Mouse (Mus musculus) neural tube, embryonic 13.5 days (tissue): ENCODE results near the gene Cep70. TPM values are rescaled to one million over a fixed set of nuclear protein-coding genes. Genes with fewer than 3 reads are reported as not detected.

Source experiments
- ATAC-seq: fragments of 200-750 bp; cut with Nextera tagmentation; 2 replicates; pipeline ENCODE4 v1.8.0; 2017; ENCODE audit warnings: low read depth, mild to moderate bottlenecking, moderate TSS enrichment, moderate library complexity
- H3K27ac ChIP-seq: fragments of 300-500 bp; sonication (generic); replicated peaks from 2 replicates; pipeline ENCODE4 v1.5.1; 2015; ENCODE audit warnings: moderate library complexity, mild to moderate bottlenecking, inconsistent platforms
- H3K27me3 ChIP-seq: fragments of 300-500 bp; sonication (generic); 2 replicates; pipeline ENCODE4 v1.6.1; 2015; ENCODE audit warnings: mild to moderate bottlenecking, inconsistent platforms
- H3K36me3 ChIP-seq: fragments of 300-500 bp; sonication (generic); 2 replicates; pipeline ENCODE4 v1.6.1; 2015; ENCODE audit warnings: mild to moderate bottlenecking, inconsistent platforms
- H3K4me1 ChIP-seq: fragments of 300-500 bp; sonication (generic); replicated peaks from 2 replicates; pipeline ENCODE4 v1.6.1; 2015; ENCODE audit warnings: inconsistent platforms
- H3K4me2 ChIP-seq: fragments of 300-500 bp; sonication (generic); 2 replicates; pipeline ENCODE4 v1.6.1; 2015; ENCODE audit warnings: inconsistent platforms, mild to moderate bottlenecking, moderate library complexity
- H3K4me3 ChIP-seq: fragments of 300-500 bp; sonication (generic); 2 replicates; pipeline ENCODE4 v1.5.1; 2015; ENCODE audit warnings: mild to moderate bottlenecking, inconsistent platforms
- H3K9ac ChIP-seq: fragments of 300-500 bp; sonication (generic); 2 replicates; pipeline ENCODE4 v1.6.1; 2015; ENCODE audit warnings: moderate library complexity, mild to moderate bottlenecking, inconsistent platforms
- H3K9me3 ChIP-seq: fragments of 300-500 bp; sonication (generic); 2 replicates; pipeline ENCODE4 v1.6.1; 2016; ENCODE audit warnings: inconsistent platforms
- WGBS: fragments of 180-500 bp; shearing (Covaris S2); methylation state at CpG from one replicate; pipeline ENCODE4 v1.1.7; 2015; 5-methylcytosine and 5-hydroxymethylcytosine counted together
- polyA plus RNA-seq: library from polyadenylated mRNA; unstranded; fragments of >200 nt; fragmentation: Nextera tagmentation; extraction: Ambion mirVana; gene quantifications from 2 replicates; pipeline ENCODE4 v1.2.1, GENCODE M21; 2015

The Cep70 gene
- polyA plus RNA-seq, result 56.2 and 57.1 TPM in 2 replicates

DNA sequence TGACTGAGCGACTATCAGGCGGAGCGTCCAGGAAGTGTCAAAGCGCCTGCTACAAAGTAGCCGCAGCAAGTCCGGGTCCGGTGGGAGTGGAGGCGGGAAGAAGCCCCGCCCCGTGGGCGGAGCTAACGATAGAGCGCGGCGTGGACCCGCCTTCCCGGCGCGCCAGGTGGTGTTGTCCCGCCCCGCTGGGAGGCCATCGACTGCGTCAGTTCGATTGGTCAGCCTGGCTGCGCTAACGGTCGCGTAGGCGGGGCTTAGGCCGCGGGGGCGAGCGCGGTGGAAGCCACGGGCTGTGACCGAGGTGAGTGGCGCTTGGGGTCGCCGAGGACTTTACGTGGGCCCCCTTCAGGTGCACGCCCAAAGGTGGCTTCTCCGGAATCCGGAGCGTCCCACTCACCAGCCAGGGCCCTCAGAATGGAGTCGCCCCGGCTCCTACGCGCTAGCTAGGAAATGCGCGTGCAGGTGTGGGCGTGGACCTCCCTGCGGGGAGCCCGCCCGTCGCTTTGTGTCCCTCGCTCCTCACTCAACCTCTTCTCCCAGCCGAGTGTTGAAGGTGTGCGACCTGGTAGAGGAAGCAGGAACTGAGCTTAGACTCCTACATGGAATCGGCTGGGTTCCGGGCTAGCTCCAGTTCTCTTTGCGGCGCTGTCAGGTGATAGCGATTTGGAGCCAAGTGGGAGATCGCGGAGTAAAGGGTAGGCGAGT is at the start of gene Cep70:
Cep70 (plus strand) TSS at position 178 of the 705 bp plus-strand sequence.
- Histone ChIP-seq H3K9me3 (no peaks in the 10 kb centered on the region), H3K9ac (peak within 1 kb of the TSS; percentile 85), H3K36me3 (peaks cover 19% of the 10 kb centered on the region), H3K27me3 (no peaks in the 10 kb centered on the region), H3K4me3 (peak within 1 kb of the TSS; percentile 75), H3K4me1 (peaks cover 29% of the 10 kb centered on the region), H3K4me2 (peak within 1 kb of the TSS; percentile 64), H3K27ac (peak within 1 kb of the TSS; percentile 87)
- ATAC-seq, result peak; percentile 94
- under 1% methylated on average over 66 of the region's 66 CpGs for WGBS

DNA sequence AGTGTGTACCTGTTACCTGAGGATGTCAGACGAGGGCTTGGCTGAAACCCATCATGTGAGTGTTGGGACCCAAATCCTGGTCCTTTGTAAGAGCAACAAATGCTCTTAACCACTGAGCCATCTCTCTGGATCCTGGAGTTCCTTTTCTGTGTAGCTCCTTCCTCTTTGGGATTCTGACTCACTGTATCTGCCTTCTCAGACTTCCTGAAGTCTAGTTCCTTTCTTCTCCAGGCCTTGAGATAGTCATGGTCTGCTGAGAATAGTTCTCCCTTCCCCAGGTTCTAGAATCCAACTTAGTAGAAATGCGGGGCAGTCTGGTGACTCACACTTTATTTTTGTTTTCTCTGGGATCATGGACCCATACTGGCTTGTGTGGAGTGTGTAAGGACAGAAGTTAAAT is 30.5 kb upstream of the Cep70 start:
- 89% methylated on average over 2 of the region's 2 CpGs for WGBS

DNA sequence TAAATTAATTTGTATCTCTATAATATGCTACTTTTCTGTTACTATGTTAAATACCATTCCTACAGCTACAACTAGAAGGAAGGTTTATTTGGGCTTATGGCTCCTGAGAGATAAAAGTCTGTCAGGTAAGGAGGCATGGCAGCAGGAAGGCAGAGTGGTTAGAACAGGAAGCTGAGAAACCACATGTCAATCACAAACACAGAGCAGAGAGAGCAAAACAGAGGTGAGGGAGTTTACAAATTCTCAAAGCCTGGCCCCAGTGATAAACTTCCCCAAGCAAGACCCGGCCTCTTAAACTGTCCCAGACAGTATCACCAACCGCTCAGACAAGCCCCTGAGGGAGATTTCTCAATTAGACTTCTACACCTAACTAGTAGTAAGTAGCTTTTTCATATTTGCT is 27.0 kb upstream of the Cep70 start:
- Histone ChIP-seq H3K27me3 (no peaks in the 10 kb centered on the region), H3K4me3 (no peak overlapping the region), H3K36me3 (no peaks in the 10 kb centered on the region), H3K9ac (no peak overlapping the region), H3K27ac (no peak overlapping the region), H3K9me3 (no peaks in the 10 kb centered on the region), H3K4me2 (no peak overlapping the region), H3K4me1 (no peaks in the 10 kb centered on the region; the same call in 1 of the 2 replicates)
- WGBS, result 78% methylated on average over 2 of the region's 2 CpGs
- no peak for ATAC-seq

More for the DNA sequence above, 30.5 kb upstream of the Cep70 start:
- no peak for ATAC-seq
- H3K4me2 ChIP-seq, result no peak overlapping the region
- H3K4me1 ChIP-seq, result no peaks in the 10 kb centered on the region
- no peak overlapping the region for H3K27ac ChIP-seq
- no peaks in the 10 kb centered on the region for H3K9me3 ChIP-seq
- no peak overlapping the region for H3K9ac ChIP-seq
- H3K27me3 ChIP-seq, result no peaks in the 10 kb centered on the region
- H3K4me3 ChIP-seq, result no peak overlapping the region
- H3K36me3 ChIP-seq, result no peaks in the 10 kb centered on the region

DNA sequence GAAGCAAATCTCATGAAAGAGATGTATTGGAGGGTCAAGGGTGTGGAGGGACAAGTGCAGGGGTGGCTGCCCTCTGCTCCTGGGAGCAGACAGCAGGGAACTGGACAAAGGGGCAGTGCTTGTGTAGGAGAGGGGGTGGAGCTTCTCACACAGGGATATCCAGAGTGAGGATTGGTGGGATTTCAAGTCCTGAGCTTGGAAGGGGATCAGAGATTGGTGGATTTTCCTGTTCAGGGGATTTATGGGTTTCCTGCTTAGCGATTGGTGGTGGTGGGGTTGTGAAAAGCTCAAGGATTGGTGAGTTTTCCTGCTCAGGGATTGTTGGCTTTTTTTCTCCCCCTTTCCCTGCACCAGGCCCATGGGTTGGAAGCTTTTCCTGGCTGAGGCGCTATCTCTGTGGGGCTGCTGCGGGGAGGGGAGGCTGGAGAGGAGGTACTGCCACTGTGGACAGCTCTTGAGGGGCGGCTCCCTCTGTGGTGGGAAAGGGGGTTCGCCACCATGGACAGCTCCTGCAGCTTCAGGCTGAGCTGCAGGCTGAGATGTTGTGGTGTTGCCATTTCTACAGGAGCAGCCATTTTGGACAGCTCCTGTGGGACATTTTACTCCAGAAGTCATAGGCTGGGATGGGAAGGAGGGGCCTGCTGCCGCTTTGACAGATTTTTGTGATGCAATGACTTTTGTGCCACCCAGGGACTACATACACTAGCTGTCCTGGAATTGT is 25.0 kb upstream of the Cep70 start:
- 26% methylated on average over 6 of the region's 6 CpGs for WGBS

DNA sequence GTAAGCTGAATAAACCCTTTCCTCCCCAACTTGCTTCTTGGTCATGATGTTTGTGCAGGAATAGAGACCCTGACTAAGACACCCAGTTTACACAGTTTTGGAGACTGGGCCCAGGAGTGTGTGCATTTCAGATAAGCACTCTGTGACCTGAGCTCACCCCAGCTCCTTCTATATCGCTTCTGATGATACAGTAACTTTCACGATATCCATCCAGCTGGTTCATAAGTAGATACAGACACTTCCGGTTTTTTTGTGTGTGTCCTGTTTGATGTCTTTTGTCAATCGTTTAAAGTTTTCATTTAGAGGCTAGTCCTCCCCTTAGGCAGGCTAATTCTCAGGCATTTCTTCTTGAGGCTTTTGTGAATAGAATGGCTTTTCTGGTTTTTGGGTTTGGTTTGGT is 21.5 kb upstream of the Cep70 start:
- Histone ChIP-seq H3K4me1 (no peaks in the 10 kb centered on the region; the same call in 1 of the 2 replicates), H3K36me3 (no peaks in the 10 kb centered on the region), H3K27ac (no peak overlapping the region), H3K4me3 (no peak overlapping the region), H3K27me3 (no peaks in the 10 kb centered on the region), H3K9ac (no peak overlapping the region), H3K9me3 (no peaks in the 10 kb centered on the region), H3K4me2 (no peak overlapping the region)
- no peak for ATAC-seq
- WGBS, result 90% methylated on average over 4 of the region's 4 CpGs

More for the DNA sequence above, 25.0 kb upstream of the Cep70 start:
- Histone ChIP-seq H3K4me1 (no peaks in the 10 kb centered on the region; the same call in 1 of the 2 replicates), H3K4me2 (no peak overlapping the region), H3K9me3 (no peaks in the 10 kb centered on the region), H3K4me3 (no peak overlapping the region), H3K27me3 (no peaks in the 10 kb centered on the region), H3K9ac (no peak overlapping the region), H3K27ac (no peak overlapping the region), H3K36me3 (no peaks in the 10 kb centered on the region)
- no peak for ATAC-seq

DNA sequence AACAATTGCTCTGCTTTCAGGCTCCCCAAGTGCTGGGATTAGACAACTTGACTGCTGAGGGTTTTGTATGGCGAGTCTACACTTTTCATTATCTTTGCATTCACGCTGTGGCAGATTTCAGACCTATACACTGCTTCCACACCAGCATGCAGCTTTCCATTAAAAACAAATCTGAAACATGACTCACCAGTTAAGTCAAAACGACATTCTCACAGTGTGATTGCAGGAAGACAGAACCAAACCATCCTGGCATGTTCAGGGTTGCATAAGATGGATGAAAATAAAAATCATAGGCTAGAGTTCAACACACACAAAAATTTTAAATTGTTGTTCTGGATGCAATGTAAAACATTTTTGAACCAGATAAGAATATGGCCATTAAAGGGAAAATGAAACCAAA is 18.6 kb upstream of the Cep70 start:
- H3K4me1 ChIP-seq, result no peaks in the 10 kb centered on the region
- no peak overlapping the region for H3K9ac ChIP-seq
- no peak overlapping the region for H3K27ac ChIP-seq
- WGBS, result 73% methylated on average over 3 of the region's 3 CpGs
- H3K4me3 ChIP-seq, result no peak overlapping the region
- ATAC-seq, result no peak
- H3K4me2 ChIP-seq, result no peak overlapping the region
- H3K27me3 ChIP-seq, result no peaks in the 10 kb centered on the region
- H3K36me3 ChIP-seq, result no peaks in the 10 kb centered on the region
- no peaks in the 10 kb centered on the region for H3K9me3 ChIP-seq

DNA sequence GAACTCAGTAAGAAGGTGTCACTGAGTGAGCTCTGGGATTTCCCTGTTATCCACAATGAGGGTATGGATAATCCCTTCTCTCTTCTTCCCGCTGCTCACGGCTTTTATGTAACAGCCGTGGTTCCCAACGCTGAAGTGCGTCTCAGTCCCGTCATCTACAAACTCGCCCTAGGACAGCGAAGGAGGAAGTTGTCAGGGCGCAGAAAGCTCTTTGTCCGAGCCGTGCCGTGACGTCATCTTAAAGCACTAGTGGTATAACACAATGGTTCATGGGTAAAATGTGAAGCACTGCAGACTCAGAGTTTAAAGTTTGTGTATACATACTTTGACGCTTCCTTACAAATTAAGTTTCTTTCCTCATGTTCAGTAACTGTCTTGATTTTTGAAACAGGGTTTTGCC is 13.7 kb upstream of the Cep70 start:
- no peak overlapping the region for H3K4me3 ChIP-seq
- no peaks in the 10 kb centered on the region for H3K36me3 ChIP-seq
- H3K4me2 ChIP-seq, result no peak overlapping the region
- no peaks in the 10 kb centered on the region for H3K4me1 ChIP-seq
- H3K27me3 ChIP-seq, result no peaks in the 10 kb centered on the region
- 90% methylated on average over 14 of the region's 14 CpGs for WGBS
- H3K9me3 ChIP-seq, result no peaks in the 10 kb centered on the region
- H3K9ac ChIP-seq, result no peak overlapping the region
- no peak for ATAC-seq
- no peak overlapping the region for H3K27ac ChIP-seq

DNA sequence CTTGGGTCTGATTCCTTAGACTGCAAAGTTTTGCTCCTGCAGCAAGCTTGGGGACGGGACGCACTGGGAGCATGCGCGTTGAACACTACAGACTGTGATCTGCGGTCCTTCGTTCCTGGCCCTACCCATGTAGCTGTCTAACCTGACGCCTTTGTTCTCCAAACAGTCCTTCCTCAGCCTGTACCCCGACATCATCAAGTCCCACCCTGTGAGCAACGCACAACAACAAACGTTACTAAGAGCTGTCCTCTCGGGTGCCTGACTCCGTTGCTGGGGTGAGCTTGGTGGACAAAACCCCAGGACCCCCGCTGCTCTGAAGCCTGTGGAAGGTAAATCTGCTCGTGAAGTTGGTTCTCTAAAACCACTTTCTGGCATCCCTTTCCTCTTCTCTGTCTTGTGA is 6.0 kb upstream of the Cep70 start, which contains the start of gene Faiml:
Faiml (minus strand) TSS at position 101 of the 400 bp plus-strand sequence.
- H3K36me3 ChIP-seq, result no peaks in the 10 kb centered on the region
- H3K27ac ChIP-seq, result no peak within 1 kb of the TSS
- H3K27me3 ChIP-seq, result no peaks in the 10 kb centered on the region
- H3K9me3 ChIP-seq, result no peaks in the 10 kb centered on the region
- 89% methylated on average over 14 of the region's 14 CpGs for WGBS
- no peaks in the 10 kb centered on the region for H3K4me1 ChIP-seq
- no peak within 1 kb of the TSS for H3K4me3 ChIP-seq
- H3K9ac ChIP-seq, result no peak within 1 kb of the TSS
- ATAC-seq, result no peak
- no peak within 1 kb of the TSS for H3K4me2 ChIP-seq

DNA sequence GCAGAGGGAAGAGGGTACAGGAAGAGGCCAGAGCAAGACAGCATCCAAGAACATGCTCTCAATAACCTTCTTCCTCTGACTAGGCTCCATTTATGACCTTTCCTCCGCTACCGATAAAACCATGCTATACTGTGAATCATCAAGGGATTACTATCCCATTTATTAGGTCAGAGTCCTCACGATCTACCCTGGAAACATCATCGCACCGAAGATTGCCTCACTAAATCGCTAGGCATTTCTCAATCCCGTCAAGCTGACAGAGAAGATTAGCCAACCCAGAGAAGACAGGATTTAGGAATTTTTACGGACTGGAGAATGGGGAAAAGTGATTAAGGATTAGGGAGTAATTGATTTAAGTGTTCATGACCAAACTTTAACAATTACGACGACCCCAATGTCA is 4.9 kb upstream of the Cep70 start:
- Histone ChIP-seq H3K4me2 (no peak overlapping the region), H3K4me3 (no peak overlapping the region), H3K27ac (no peak overlapping the region), H3K9ac (no peak overlapping the region), H3K27me3 (no peaks in the 10 kb centered on the region), H3K36me3 (no peaks in the 10 kb centered on the region), H3K4me1 (peaks cover 6% of the 10 kb centered on the region), H3K9me3 (no peaks in the 10 kb centered on the region)
- ATAC-seq, result no peak
- 76% methylated on average over 10 of the region's 10 CpGs for WGBS

DNA sequence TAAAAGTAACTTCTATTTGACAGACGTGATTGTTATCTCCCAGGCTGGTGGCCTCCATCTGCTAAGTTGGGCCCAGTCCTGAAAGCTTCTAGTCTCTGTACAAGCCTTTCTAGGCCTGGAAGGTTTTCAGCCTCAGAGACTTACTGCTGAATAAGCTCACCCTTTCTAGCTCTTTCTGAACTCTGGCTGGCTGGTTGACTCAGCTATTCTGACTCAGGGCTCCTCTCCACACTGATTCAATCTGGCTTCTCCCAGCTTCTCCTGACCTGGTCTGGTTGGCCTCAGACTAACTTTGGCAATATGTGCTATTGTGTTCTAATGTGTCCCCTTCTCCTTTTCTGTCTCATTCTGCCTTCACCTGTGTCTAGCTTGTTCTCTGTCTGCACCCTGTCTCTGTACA is 3.9 kb upstream of the Cep70 start:
- H3K27me3 ChIP-seq, result no peaks in the 10 kb centered on the region
- no peaks in the 10 kb centered on the region for H3K9me3 ChIP-seq
- 97% methylated on average over 1 of the region's 1 CpGs for WGBS
- H3K9ac ChIP-seq, result no peak overlapping the region
- H3K4me3 ChIP-seq, result no peak overlapping the region
- peaks cover 11% of the 10 kb centered on the region for H3K4me1 ChIP-seq
- ATAC-seq, result no peak
- H3K4me2 ChIP-seq, result no peak overlapping the region
- H3K36me3 ChIP-seq, result no peaks in the 10 kb centered on the region
- H3K27ac ChIP-seq, result no peak overlapping the region

DNA sequence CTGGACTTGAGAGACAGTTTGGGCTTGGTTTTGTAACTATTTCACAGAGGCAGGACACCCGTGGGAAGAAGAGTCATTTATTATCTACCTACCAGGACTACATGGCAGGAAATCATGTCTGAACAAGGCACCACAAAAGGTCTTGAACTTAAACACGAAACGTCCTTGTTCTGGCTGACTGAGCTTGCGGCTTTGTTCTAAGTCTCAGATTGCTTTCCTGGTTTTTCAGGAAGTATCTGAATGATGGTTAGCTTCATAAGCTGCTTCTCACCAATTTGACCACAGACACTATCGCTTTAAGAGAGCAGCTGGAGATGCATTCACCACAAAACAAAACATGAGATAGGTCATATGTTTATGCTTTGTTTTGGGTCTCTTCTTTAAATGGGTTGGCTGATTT is 2.6 kb upstream of the Cep70 start:
- ATAC-seq, result no peak
- H3K4me2 ChIP-seq, result no peak overlapping the region
- no peaks in the 10 kb centered on the region for H3K9me3 ChIP-seq
- H3K27ac ChIP-seq, result no peak overlapping the region
- 79% methylated on average over 5 of the region's 5 CpGs for WGBS
- H3K36me3 ChIP-seq, result no peaks in the 10 kb centered on the region
- peaks cover 21% of the 10 kb centered on the region for H3K4me1 ChIP-seq
- H3K9ac ChIP-seq, result no peak overlapping the region
- H3K27me3 ChIP-seq, result no peaks in the 10 kb centered on the region
- H3K4me3 ChIP-seq, result no peak overlapping the region

DNA sequence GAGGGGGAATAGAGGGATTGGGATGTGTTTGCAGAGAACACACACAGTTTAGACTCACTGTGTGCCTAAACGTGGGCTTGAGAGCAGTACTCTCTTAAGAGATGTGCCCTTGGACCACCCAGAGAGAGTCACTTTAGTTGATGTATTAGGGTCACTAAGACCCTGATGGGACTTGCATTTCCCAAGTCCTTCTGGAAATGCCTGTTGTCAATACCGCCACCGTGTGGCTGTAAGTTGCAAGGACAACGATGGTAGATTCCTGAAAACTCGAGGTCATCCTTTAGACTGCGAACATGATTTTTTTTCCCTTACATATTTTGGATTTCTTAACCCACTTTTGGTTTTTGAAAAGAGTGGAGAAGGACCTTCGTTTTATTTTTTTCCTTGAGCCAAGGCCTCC is 1.1 kb upstream of the Cep70 start:
- no peak for ATAC-seq
- Histone ChIP-seq H3K36me3 (peaks cover 6% of the 10 kb centered on the region; the same call in 1 of the 2 replicates), H3K27me3 (no peaks in the 10 kb centered on the region), H3K4me1 (peaks cover 26% of the 10 kb centered on the region), H3K27ac (no peak overlapping the region), H3K9me3 (no peaks in the 10 kb centered on the region), H3K4me3 (no peak overlapping the region), H3K9ac (no peak overlapping the region), H3K4me2 (peak overlapping the region; percentile 64)
- WGBS, result 3% methylated on average over 7 of the region's 7 CpGs
